Comparison of ENCODE assay signal across 8 mouse cellular contexts in the genomic region with DNA sequence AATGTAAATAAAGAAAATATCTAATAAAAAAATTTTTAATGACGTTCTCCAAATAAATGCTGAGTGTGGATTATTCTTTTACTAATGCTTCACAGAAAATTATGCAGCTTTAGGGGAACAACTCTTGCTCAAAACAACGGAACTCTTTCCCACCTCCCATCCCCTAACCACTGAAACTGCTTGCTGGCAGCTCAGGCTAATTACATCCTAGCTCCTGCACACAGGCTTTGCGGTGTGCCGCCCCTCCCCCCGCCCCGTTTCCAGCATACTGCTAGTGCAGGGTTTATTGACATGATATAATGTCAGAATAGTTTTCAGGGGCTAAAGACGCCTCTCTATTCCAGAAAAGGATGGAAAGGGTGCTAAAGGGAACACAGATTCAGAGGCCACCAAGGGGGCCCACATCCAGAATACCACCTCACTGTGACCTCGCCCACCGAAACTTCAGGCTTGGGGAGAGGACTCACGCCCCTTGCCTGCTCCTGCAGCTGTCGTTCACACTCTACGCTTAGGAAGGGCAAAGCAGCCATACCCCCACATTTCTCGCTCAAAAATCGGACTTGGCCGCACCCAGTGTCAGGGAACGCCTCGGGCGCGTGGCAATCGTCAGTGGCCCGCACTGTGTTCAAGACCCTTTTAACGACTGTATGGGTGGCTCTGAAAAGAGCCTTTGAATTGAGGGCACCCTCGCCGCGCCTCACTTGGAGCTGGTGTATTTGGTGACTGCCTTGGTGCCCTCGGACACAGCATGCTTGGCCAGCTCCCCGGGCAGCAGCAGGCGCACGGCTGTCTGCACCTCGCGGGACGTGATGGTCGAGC. TPM values are rescaled to one million over a fixed set of nuclear protein-coding genes. Genes with fewer than 3 reads are reported as not detected.
DNase-seq lines count a peak whose midpoint lies in the region; ATAC-seq lines count a peak whose summit lies in the region.

No protein-coding gene starts in this region.

- H3K36me3 ChIP-seq in forebrain, embryonic 11.5 days (ENCODE audit: control insufficient read depth, insufficient read depth, low read length): no peaks in the 10 kb centered on the region; the same call in 1 of the 2 replicates
- H3K36me3 ChIP-seq in limb, embryonic 12.5 days: peaks cover 12% of the 10 kb centered on the region
- no peaks in the 10 kb centered on the region for H3K36me3 ChIP-seq in neural tube, embryonic 11.5 days (ENCODE audit: control insufficient read depth, insufficient read depth, low read length)

- 2% methylated on average over 33 of the region's 33 CpGs for WGBS in forebrain, embryonic 11.5 days
- WGBS in limb, embryonic 12.5 days: under 1% methylated on average over 33 of the region's 33 CpGs
- WGBS in neural tube, embryonic 11.5 days: under 1% methylated on average over 32 of the region's 33 CpGs

- H3K9ac ChIP-seq in forebrain, embryonic 11.5 days (ENCODE audit: low read length): peak overlapping the region; percentile 90
- peak overlapping the region; percentile 70 for H3K9ac ChIP-seq in limb, embryonic 12.5 days (replicated peaks)
- peak overlapping the region; percentile 64 for H3K9ac ChIP-seq in neural tube, embryonic 11.5 days (ENCODE audit: low read length)

- H3K4me3 ChIP-seq in forebrain, embryonic 11.5 days (ENCODE audit: low read depth, low read length): peak overlapping the region; percentile 82
- peak overlapping the region; percentile 75 for H3K4me3 ChIP-seq in limb, embryonic 12.5 days (replicated peaks)
- peak overlapping the region; percentile 86 for H3K4me3 ChIP-seq in neural tube, embryonic 11.5 days (ENCODE audit: low read depth, low read length)

- peaks cover 7% of the 10 kb centered on the region; the same call in 1 of the 2 replicates for H3K4me1 ChIP-seq in forebrain, embryonic 11.5 days (replicated peaks; ENCODE audit: control insufficient read depth, insufficient read depth, low read length)
- peaks cover 38% of the 10 kb centered on the region for H3K4me1 ChIP-seq in limb, embryonic 12.5 days (replicated peaks)
- H3K4me1 ChIP-seq in neural tube, embryonic 11.5 days (ENCODE audit: control insufficient read depth, insufficient read depth, low read length): peaks cover 23% of the 10 kb centered on the region

- H3K27me3 ChIP-seq in forebrain, embryonic 11.5 days (ENCODE audit: control insufficient read depth, insufficient read depth, low read length): no peaks in the 10 kb centered on the region
- peaks cover 39% of the 10 kb centered on the region for H3K27me3 ChIP-seq in limb, embryonic 12.5 days
- no peaks in the 10 kb centered on the region for H3K27me3 ChIP-seq in neural tube, embryonic 11.5 days (ENCODE audit: control insufficient read depth, insufficient read depth, low read length)

- peak overlapping the region; percentile 97 for H3K27ac ChIP-seq in forebrain, embryonic 11.5 days (ENCODE audit: low read depth, low read length)
- peak overlapping the region; percentile 90 for H3K27ac ChIP-seq in limb, embryonic 12.5 days
- peak overlapping the region; percentile 86 for H3K27ac ChIP-seq in neural tube, embryonic 11.5 days (ENCODE audit: low read depth, low read length)

- H3K9me3 ChIP-seq in forebrain, embryonic 11.5 days (ENCODE audit: control insufficient read depth, low read length): no peaks in the 10 kb centered on the region
- no peaks in the 10 kb centered on the region for H3K9me3 ChIP-seq in limb, embryonic 12.5 days
- H3K9me3 ChIP-seq in neural tube, embryonic 11.5 days (ENCODE audit: control insufficient read depth, low read length): no peaks in the 10 kb centered on the region

- peak; percentile 42 to 49 for DNase-seq in layer of hippocampus, postnatal 10 days (ENCODE audit: low spot score in 2 of 2)
- no peak for DNase-seq in layer of hippocampus, adult 11-12 months (ENCODE audit: low spot score)
- peak; percentile 19 for DNase-seq in T-cell, adult 2 months (ENCODE audit: low spot score)
- DNase-seq in forebrain, embryonic 11.5 days (ENCODE audit: low spot score): peak; percentile 84
- DNase-seq in neural tube, embryonic 11.5 days (ENCODE audit: low spot score): peak; percentile 70
- DNase-seq in urinary bladder, postnatal 25 days (ENCODE audit: low spot score): no peak

- ATAC-seq in forebrain, embryonic 11.5 days (replicated peaks; ENCODE audit: low FRiP score): peak; percentile 8
- ATAC-seq in limb, embryonic 12.5 days (ENCODE audit: insufficient number of reproducible peaks, insufficient read depth, low FRiP score, low TSS enrichment, low read depth): peak; percentile 5; the same call in 1 of the 2 replicates
- peak; percentile 5 for ATAC-seq in neural tube, embryonic 11.5 days (ENCODE audit: insufficient read depth, low FRiP score, low TSS enrichment)
- no peak for ATAC-seq in inflammation-experienced regulatory T-cells, adult 6 months

- peak overlapping the region; percentile 94 for H3K4me2 ChIP-seq in forebrain, embryonic 11.5 days (ENCODE audit: low read depth, low read length, severe bottlenecking)
- peak overlapping the region; percentile 93 for H3K4me2 ChIP-seq in limb, embryonic 12.5 days
- H3K4me2 ChIP-seq in neural tube, embryonic 11.5 days (ENCODE audit: low read depth): peak overlapping the region; percentile 58

RNA-seq across cellular contexts. Expression of a gene that starts 0.9 kb away (rescaled TPM):
- 10 to 100 TPM; 59.3 to 61.6 TPM for total RNA-seq in layer of hippocampus, postnatal 10 days (2021)
- 52.9 and 54.1 TPM in 2 replicates for polyA plus RNA-seq in forebrain, embryonic 11.5 days (2014; fragmentation: Nextera tagmentation; extraction: Ambion mirVana)
- 26.2 and 27.9 TPM in 2 replicates for polyA plus RNA-seq in limb, embryonic 12.5 days (2016; fragmentation: Nextera tagmentation; extraction: Ambion mirVana)
- polyA plus RNA-seq in neural tube, embryonic 11.5 days (2014; fragmentation: Nextera tagmentation; extraction: Ambion mirVana): 56.3 and 61.4 TPM in 2 replicates
- polyA plus RNA-seq in inflammation-experienced regulatory T-cells, adult 6 months (2017; shearing (Covaris generic)): 1 to 10 TPM; 3.1 to 5.0 (median 4.2) TPM

RNA-seq across cellular contexts. Expression of a gene that starts 0.9 kb away (rescaled TPM):
- total RNA-seq in layer of hippocampus, postnatal 10 days (2021): 1 to 10 TPM; 2.9 to 3.7 TPM
- polyA plus RNA-seq in forebrain, embryonic 11.5 days (2014; fragmentation: Nextera tagmentation; extraction: Ambion mirVana): 0.21 and 0.75 TPM in 2 replicates
- 0.80 and 0.93 TPM in 2 replicates for polyA plus RNA-seq in limb, embryonic 12.5 days (2016; fragmentation: Nextera tagmentation; extraction: Ambion mirVana)
- polyA plus RNA-seq in neural tube, embryonic 11.5 days (2014; fragmentation: Nextera tagmentation; extraction: Ambion mirVana): 0.74 and 0.88 TPM in 2 replicates
- under 1 TPM in 2 of 3 experiments, not detected in 1; 0.14 to 0.40 TPM for polyA plus RNA-seq in inflammation-experienced regulatory T-cells, adult 6 months (2017; shearing (Covaris generic))

RNA-seq across cellular contexts. Expression of a gene that starts 4.8 kb away (rescaled TPM):
- 100 to 1,000 TPM; 146 to 155 TPM for total RNA-seq in layer of hippocampus, postnatal 10 days (2021)
- 84.9 and 93.6 TPM in 2 replicates for polyA plus RNA-seq in forebrain, embryonic 11.5 days (2014; fragmentation: Nextera tagmentation; extraction: Ambion mirVana)
- polyA plus RNA-seq in limb, embryonic 12.5 days (2016; fragmentation: Nextera tagmentation; extraction: Ambion mirVana): 22.6 and 28.5 TPM in 2 replicates
- 75.5 and 84.8 TPM in 2 replicates for polyA plus RNA-seq in neural tube, embryonic 11.5 days (2014; fragmentation: Nextera tagmentation; extraction: Ambion mirVana)
- 1 to 10 TPM; 2.9 to 5.2 (median 4.3) TPM for polyA plus RNA-seq in inflammation-experienced regulatory T-cells, adult 6 months (2017; shearing (Covaris generic))

RNA-seq across cellular contexts. Expression of a gene that starts 14.8 kb away (rescaled TPM):
- 100 to 1,000 TPM; 453 to 458 TPM for total RNA-seq in layer of hippocampus, postnatal 10 days (2021)
- polyA plus RNA-seq in forebrain, embryonic 11.5 days (2014; fragmentation: Nextera tagmentation; extraction: Ambion mirVana): 386 and 426 TPM in 2 replicates
- 306 and 315 TPM in 2 replicates for polyA plus RNA-seq in limb, embryonic 12.5 days (2016; fragmentation: Nextera tagmentation; extraction: Ambion mirVana)
- 460 and 493 TPM in 2 replicates for polyA plus RNA-seq in neural tube, embryonic 11.5 days (2014; fragmentation: Nextera tagmentation; extraction: Ambion mirVana)
- 10 to 100 TPM; 12.8 to 24.5 (median 15.7) TPM for polyA plus RNA-seq in inflammation-experienced regulatory T-cells, adult 6 months (2017; shearing (Covaris generic))

RNA-seq across cellular contexts. Expression of a gene that starts 24.3 kb away (rescaled TPM):
- 10 to 100 TPM; 24.7 to 28.6 TPM for total RNA-seq in layer of hippocampus, postnatal 10 days (2021)
- 17.3 and 20.5 TPM in 2 replicates for polyA plus RNA-seq in forebrain, embryonic 11.5 days (2014; fragmentation: Nextera tagmentation; extraction: Ambion mirVana)
- 21.6 and 22.4 TPM in 2 replicates for polyA plus RNA-seq in limb, embryonic 12.5 days (2016; fragmentation: Nextera tagmentation; extraction: Ambion mirVana)
- 19.5 and 20.8 TPM in 2 replicates for polyA plus RNA-seq in neural tube, embryonic 11.5 days (2014; fragmentation: Nextera tagmentation; extraction: Ambion mirVana)
- polyA plus RNA-seq in inflammation-experienced regulatory T-cells, adult 6 months (2017; shearing (Covaris generic)): 10 to 100 TPM; 18.8 to 24.0 (median 20.3) TPM

Comparison
In these comparisons a context has a peak if more than half of its experiments do, and no peak if none do; other contexts are left out.
1. DNase-seq: peak in layer of hippocampus, postnatal 10 days (2 of 2), T-cell, adult 2 months (single experiment), forebrain, embryonic 11.5 days (single experiment) and neural tube, embryonic 11.5 days (single experiment); none in layer of hippocampus, adult 11-12 months (single experiment) and urinary bladder, postnatal 25 days (single experiment).
2. Peak in every context shown above with its lines, with median percentiles within 50 percentile points of each other: H3K27ac ChIP-seq, H3K4me2 ChIP-seq, H3K4me3 ChIP-seq and H3K9ac ChIP-seq.